Mouse (Mus musculus) midbrain, embryonic 13.5 days (tissue): Measurements from ENCODE around the gene Pcsk7. TPM values are rescaled to one million over a fixed set of nuclear protein-coding genes. Genes with fewer than 3 reads are reported as not detected.

Source experiments
- ATAC-seq: fragments of 200-750 bp; cut with Nextera tagmentation; 2 replicates; pipeline ENCODE4 v1.8.0; 2017; ENCODE audit warnings: mild to moderate bottlenecking, moderate TSS enrichment, moderate library complexity
- H3K27ac ChIP-seq: fragments of 300-500 bp; sonication (generic); 2 replicates; pipeline ENCODE4 v1.5.1; 2015; ENCODE audit warnings: inconsistent platforms, mild to moderate bottlenecking, moderate library complexity
- H3K27me3 ChIP-seq: fragments of 300-500 bp; sonication (generic); 2 replicates; pipeline ENCODE4 v1.6.1; 2015; ENCODE audit warnings: mild to moderate bottlenecking, inconsistent platforms
- H3K36me3 ChIP-seq: fragments of 300-500 bp; sonication (generic); 2 replicates; pipeline ENCODE4 v1.6.1; 2015; ENCODE audit warnings: mild to moderate bottlenecking, inconsistent platforms
- H3K4me1 ChIP-seq: fragments of 300-500 bp; sonication (generic); replicated peaks from 2 replicates; pipeline ENCODE4 v1.6.1; 2015; ENCODE audit warnings: inconsistent platforms
- H3K4me2 ChIP-seq: fragments of 300-500 bp; sonication (generic); replicated peaks from 2 replicates; pipeline ENCODE4 v1.6.1; 2015; ENCODE audit warnings: moderate library complexity, mild to moderate bottlenecking, inconsistent platforms
- H3K4me3 ChIP-seq: fragments of 300-500 bp; sonication (generic); replicated peaks from 2 replicates; pipeline ENCODE4 v1.5.1; 2015; ENCODE audit warnings: mild to moderate bottlenecking, inconsistent platforms
- H3K9ac ChIP-seq: fragments of 300-500 bp; sonication (generic); replicated peaks from 2 replicates; pipeline ENCODE4 v1.6.1; 2015; ENCODE audit warnings: mild to moderate bottlenecking, inconsistent platforms
- H3K9me3 ChIP-seq: fragments of 300-500 bp; sonication (generic); 2 replicates; pipeline ENCODE4 v1.6.1; 2016; ENCODE audit warnings: mild to moderate bottlenecking, inconsistent platforms
- WGBS: fragments of 180-500 bp; shearing (Covaris S2); methylation state at CpG from one replicate; pipeline ENCODE4 v1.1.7; 2015; 5-methylcytosine and 5-hydroxymethylcytosine counted together
- polyA plus RNA-seq: library from polyadenylated mRNA; unstranded; fragments of >200 nt; fragmentation: Nextera tagmentation; extraction: Ambion mirVana; gene quantifications from 2 replicates; pipeline ENCODE4 v1.2.1, GENCODE M21; 2015

Gene Pcsk7
- polyA plus RNA-seq, 1 experiment from 2014 or later, result 27.7 TPM

- Histone ChIP-seq H3K27ac (no peak overlapping the region), H3K4me3 (no peak overlapping the region), H3K4me2 (no peak overlapping the region), H3K9ac (no peak overlapping the region), H3K36me3 (peaks cover 95% of the 10 kb centered on the region), H3K27me3 (no peaks in the 10 kb centered on the region), H3K4me1 (no peaks in the 10 kb centered on the region), H3K9me3 (no peaks in the 10 kb centered on the region)
- no peak for ATAC-seq
- 87% methylated on average over 2 of the region's 2 CpGs for WGBS
These were observed 9.4 kb downstream of the Pcsk7 start for GRCm38 (mm10) chr9:45915659-45916058.

- Histone ChIP-seq H3K9me3 (no peaks in the 10 kb centered on the region), H3K27ac (no peak overlapping the region), H3K4me1 (no peaks in the 10 kb centered on the region), H3K9ac (no peak overlapping the region), H3K4me2 (no peak overlapping the region), H3K4me3 (no peak overlapping the region), H3K27me3 (no peaks in the 10 kb centered on the region), H3K36me3 (peaks cover 93% of the 10 kb centered on the region)
- ATAC-seq, result 0 out of 2 replicates have a peak, but pooled peaks have one; percentile 14
- WGBS, result 81% methylated on average over 5 of the region's 5 CpGs
These were observed 11.0 kb downstream of the Pcsk7 start for GRCm38 (mm10) chr9:45917041-45917934.

GRCm38 (mm10) chr9:45919895-45920294, 13.6 kb downstream of the Pcsk7 start:
- Histone ChIP-seq H3K27me3 (no peaks in the 10 kb centered on the region), H3K27ac (no peak overlapping the region), H3K4me2 (no peak overlapping the region), H3K9me3 (no peaks in the 10 kb centered on the region), H3K36me3 (peaks cover 81% of the 10 kb centered on the region), H3K4me3 (no peak overlapping the region), H3K9ac (no peak overlapping the region), H3K4me1 (no peaks in the 10 kb centered on the region)
- WGBS, result 57% methylated on average over 1 of the region's 1 CpGs
- no peak for ATAC-seq

GRCm38 (mm10) chr9:45929285-45929684, 23.0 kb downstream of the Pcsk7 start:
- 89% methylated on average over 5 of the region's 5 CpGs for WGBS
- Histone ChIP-seq H3K27ac (no peak overlapping the region), H3K36me3 (peaks cover 71% of the 10 kb centered on the region), H3K4me1 (no peaks in the 10 kb centered on the region), H3K9ac (no peak overlapping the region), H3K9me3 (no peaks in the 10 kb centered on the region), H3K4me3 (no peak overlapping the region), H3K27me3 (no peaks in the 10 kb centered on the region), H3K4me2 (no peak overlapping the region)
- ATAC-seq, result no peak

- peaks cover 9% of the 10 kb centered on the region; the same call in 1 of the 2 replicates for H3K4me1 ChIP-seq
- no peak overlapping the region for H3K4me2 ChIP-seq
- H3K27ac ChIP-seq, result no peak overlapping the region
- peaks cover 51% of the 10 kb centered on the region for H3K36me3 ChIP-seq
- H3K9ac ChIP-seq, result no peak overlapping the region
- H3K27me3 ChIP-seq, result no peaks in the 10 kb centered on the region
- H3K9me3 ChIP-seq, result no peaks in the 10 kb centered on the region
- 67% methylated on average over 1 of the region's 1 CpGs for WGBS
- ATAC-seq, result no peak
- no peak overlapping the region for H3K4me3 ChIP-seq
These were observed 25.7 kb downstream of the Pcsk7 start for GRCm38 (mm10) chr9:45931958-45932357.

- ATAC-seq, result no peak
- H3K9me3 ChIP-seq, result no peaks in the 10 kb centered on the region
- 87% methylated on average over 11 of the region's 11 CpGs for WGBS
- no peak overlapping the region for H3K4me3 ChIP-seq
- no peaks in the 10 kb centered on the region for H3K27me3 ChIP-seq
- peaks cover 43% of the 10 kb centered on the region for H3K36me3 ChIP-seq
- H3K4me1 ChIP-seq, result peaks cover 9% of the 10 kb centered on the region; the same call in 1 of the 2 replicates
- no peak overlapping the region for H3K9ac ChIP-seq
- no peak overlapping the region for H3K4me2 ChIP-seq
- H3K27ac ChIP-seq, result no peak overlapping the region
These were observed 26.5 kb downstream of the Pcsk7 start for GRCm38 (mm10) chr9:45932571-45933415.

GRCm38 (mm10) chr9:45935628-45936210, 29.4 kb downstream of the Pcsk7 start, which contains the start of gene Tagln:
Tagln (minus strand) TSS chr9:45936058.
- Histone ChIP-seq H3K27me3 (no peaks in the 10 kb centered on the region), H3K4me2 (peak within 1 kb of the TSS; percentile 29), H3K27ac (no peak within 1 kb of the TSS), H3K9me3 (no peaks in the 10 kb centered on the region), H3K4me1 (peaks cover 9% of the 10 kb centered on the region; the same call in 1 of the 2 replicates), H3K4me3 (no peak within 1 kb of the TSS), H3K36me3 (peaks cover 40% of the 10 kb centered on the region), H3K9ac (0 out of 2 replicates have a peak within 1 kb of the TSS, but pooled peaks have one; percentile 36)
- WGBS, result 11% methylated on average over 21 of the region's 21 CpGs
- ATAC-seq, result no peak

- peaks cover 40% of the 10 kb centered on the region for H3K36me3 ChIP-seq
- peaks cover 9% of the 10 kb centered on the region; the same call in 1 of the 2 replicates for H3K4me1 ChIP-seq
- H3K27ac ChIP-seq, result no peak overlapping the region
- H3K9ac ChIP-seq, result no peak overlapping the region
- no peaks in the 10 kb centered on the region for H3K9me3 ChIP-seq
- no peak overlapping the region for H3K4me3 ChIP-seq
- WGBS, result 17% methylated on average over 3 of the region's 3 CpGs
- peak; percentile 55 for ATAC-seq
- no peaks in the 10 kb centered on the region for H3K27me3 ChIP-seq
- no peak overlapping the region for H3K4me2 ChIP-seq
These were observed 30.6 kb downstream of the Pcsk7 start for GRCm38 (mm10) chr9:45936883-45937282.

GRCm38 (mm10) chr9:45938088-45938487, 31.8 kb downstream of the Pcsk7 start:
- ATAC-seq, result no peak
- Histone ChIP-seq H3K4me3 (no peak overlapping the region), H3K4me2 (no peak overlapping the region), H3K27me3 (no peaks in the 10 kb centered on the region), H3K9me3 (no peaks in the 10 kb centered on the region), H3K4me1 (peaks cover 9% of the 10 kb centered on the region; the same call in 1 of the 2 replicates), H3K36me3 (peaks cover 47% of the 10 kb centered on the region), H3K27ac (no peak overlapping the region), H3K9ac (no peak overlapping the region)
- WGBS, result 89% methylated on average over 8 of the region's 8 CpGs

- Histone ChIP-seq H3K4me3 (no peak overlapping the region), H3K36me3 (peaks cover 57% of the 10 kb centered on the region), H3K27me3 (no peaks in the 10 kb centered on the region), H3K4me1 (peaks cover 9% of the 10 kb centered on the region; the same call in 1 of the 2 replicates), H3K9me3 (no peaks in the 10 kb centered on the region), H3K9ac (no peak overlapping the region), H3K4me2 (no peak overlapping the region), H3K27ac (no peak overlapping the region)
- WGBS, result 90% methylated on average over 15 of the region's 15 CpGs
- no peak for ATAC-seq
These were observed 32.8 kb downstream of the Pcsk7 start for GRCm38 (mm10) chr9:45938952-45939637.

- 91% methylated on average over 6 of the region's 6 CpGs for WGBS
- no peak for ATAC-seq
- Histone ChIP-seq H3K9ac (no peak overlapping the region), H3K27ac (no peak overlapping the region), H3K36me3 (peaks cover 64% of the 10 kb centered on the region), H3K4me1 (peaks cover 9% of the 10 kb centered on the region; the same call in 1 of the 2 replicates), H3K27me3 (no peaks in the 10 kb centered on the region), H3K4me2 (no peak overlapping the region), H3K9me3 (no peaks in the 10 kb centered on the region), H3K4me3 (no peak overlapping the region)
These were observed 33.5 kb downstream of the Pcsk7 start for GRCm38 (mm10) chr9:45939794-45940193.
